Mouse (Mus musculus) lung, embryonic 15.5 days (tissue): ENCODE measurements around the gene Ednrb. TPM values are rescaled to one million over a fixed set of nuclear protein-coding genes. Genes with fewer than 3 reads are reported as not detected.

Experiments
- ATAC-seq: fragments of 200-750 bp; cut with Nextera tagmentation; 2 replicates; pipeline ENCODE4 v1.8.0; 2017; ENCODE audit warnings: moderate number of reproducible peaks, borderline replicate concordance; ENCODE audit not compliant: low FRiP score, low TSS enrichment; ENCODE audit errors: extremely low read depth
- H3K27ac ChIP-seq: fragments of 300-500 bp; sonication (generic); 2 replicates; pipeline ENCODE4 v1.5.1; 2015; ENCODE audit warnings: moderate library complexity, mild to moderate bottlenecking, inconsistent platforms
- H3K27me3 ChIP-seq: fragments of 300-500 bp; sonication (generic); 2 replicates; pipeline ENCODE4 v1.6.1; 2015; ENCODE audit warnings: inconsistent platforms
- H3K36me3 ChIP-seq: fragments of 300-500 bp; sonication (generic); 2 replicates; pipeline ENCODE4 v1.6.1; 2015; ENCODE audit warnings: inconsistent platforms
- H3K4me1 ChIP-seq: fragments of 300-500 bp; sonication (generic); 2 replicates; pipeline ENCODE4 v1.6.1; 2015; ENCODE audit warnings: inconsistent platforms
- H3K4me2 ChIP-seq: fragments of 300-500 bp; sonication (generic); 2 replicates; pipeline ENCODE4 v1.6.1; 2015; ENCODE audit warnings: inconsistent platforms, mild to moderate bottlenecking, moderate library complexity
- H3K4me3 ChIP-seq: fragments of 300-500 bp; sonication (generic); 2 replicates; pipeline ENCODE4 v1.5.1; 2015; ENCODE audit warnings: mild to moderate bottlenecking, inconsistent platforms
- H3K9ac ChIP-seq: fragments of 300-500 bp; sonication (generic); 2 replicates; pipeline ENCODE4 v1.6.1; 2015; ENCODE audit warnings: inconsistent platforms
- H3K9me3 ChIP-seq: fragments of 300-500 bp; sonication (generic); 2 replicates; pipeline ENCODE4 v1.6.1; 2016; ENCODE audit warnings: inconsistent platforms
- WGBS: fragments of 180-500 bp; shearing (Covaris S2); methylation state at CpG from one replicate; pipeline ENCODE4 v1.1.7; 2015; 5-methylcytosine and 5-hydroxymethylcytosine counted together
- polyA plus RNA-seq: library from polyadenylated mRNA; unstranded; fragments of >200 nt; fragmentation: Nextera tagmentation; extraction: Ambion mirVana; gene quantifications from 2 replicates; pipeline ENCODE4 v1.2.1, GENCODE M21; 2015

Gene Ednrb
- polyA plus RNA-seq, 1 experiment from 2014 or later, result 153 TPM

DNA sequence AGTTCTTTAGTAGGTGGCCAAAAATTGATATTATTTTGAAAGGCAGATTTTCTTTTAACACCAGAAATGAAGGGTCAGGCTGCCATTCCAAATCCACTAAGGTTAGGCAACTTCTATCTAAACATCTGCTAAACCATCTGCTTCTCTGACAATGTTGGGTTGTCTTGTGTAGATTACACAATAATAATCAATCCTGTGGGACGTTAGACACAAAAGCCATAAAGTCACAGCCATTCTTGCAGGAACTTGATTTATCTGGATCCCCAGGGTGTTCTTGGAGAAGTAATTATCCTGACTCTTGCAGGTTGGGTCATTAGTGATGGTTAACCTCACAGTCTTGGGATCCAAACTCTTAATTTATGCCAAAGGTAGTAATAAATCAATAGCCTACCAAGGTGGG, 21.6 kb downstream of the Ednrb start:
- Histone ChIP-seq H3K4me1 (no peaks in the 10 kb centered on the region), H3K9ac (no peak overlapping the region), H3K36me3 (0 out of 2 replicates have a peak, but pooled peaks cover 3% of the 10 kb centered on the region), H3K27me3 (no peaks in the 10 kb centered on the region), H3K9me3 (no peaks in the 10 kb centered on the region), H3K4me3 (no peak overlapping the region), H3K4me2 (no peak overlapping the region), H3K27ac (no peak overlapping the region)
- ATAC-seq, result no peak
- WGBS, result 54% methylated on average over 1 of the region's 1 CpGs

DNA sequence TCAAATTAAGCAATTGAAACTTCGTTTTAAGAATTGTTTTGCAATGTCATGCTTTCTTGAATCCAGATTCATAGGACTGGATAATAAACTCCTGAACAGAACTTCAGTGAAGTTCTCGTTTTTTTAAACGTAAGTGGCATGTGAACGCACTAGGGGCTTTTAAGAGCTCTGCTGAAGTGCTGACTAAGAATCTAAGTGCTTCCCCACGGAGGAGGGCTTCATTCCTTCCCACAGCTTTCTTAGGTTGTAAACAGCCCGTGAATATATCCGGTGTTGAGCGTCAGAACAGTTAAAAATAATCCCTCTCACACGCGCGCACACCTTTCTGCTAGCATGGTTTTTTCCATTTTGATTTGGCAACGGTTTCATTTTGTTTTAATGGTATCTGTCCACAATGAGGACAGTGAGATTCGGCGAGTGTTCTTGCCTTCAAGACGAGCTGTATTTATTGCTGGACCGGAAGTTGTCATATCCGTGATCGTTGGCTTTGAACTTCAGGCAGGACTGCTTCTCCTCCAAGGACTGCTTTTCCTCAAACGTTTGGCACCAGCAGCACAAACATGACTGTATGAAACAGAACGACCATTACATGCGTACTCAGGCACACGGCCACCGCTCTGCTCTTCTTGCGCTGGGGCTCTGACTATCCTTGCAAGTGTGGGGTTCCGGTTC, 27.4 kb downstream of the Ednrb start:
- H3K4me3 ChIP-seq, result peak overlapping the region; percentile 1; the same call in 1 of the 2 replicates

DNA sequence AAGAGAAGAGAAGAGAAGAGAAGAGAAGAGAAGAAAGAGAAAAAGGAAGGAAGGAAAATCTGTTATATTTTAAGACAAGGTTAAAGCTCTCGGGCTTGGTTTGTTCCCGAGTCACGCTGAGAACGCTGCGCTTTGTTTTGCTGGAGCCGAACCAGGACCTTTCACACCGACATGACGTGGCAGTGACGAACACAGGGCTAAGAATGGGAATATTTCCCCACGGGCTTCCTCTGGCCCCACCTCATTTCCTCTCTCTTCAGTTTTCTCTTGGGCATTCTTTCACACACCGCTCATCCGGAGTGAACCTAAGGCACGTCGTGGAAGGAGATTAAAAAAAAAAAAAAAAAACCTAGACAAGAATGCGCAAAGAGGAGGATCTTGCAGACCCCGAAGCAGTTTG, 28.7 kb downstream of the Ednrb start:
- Histone ChIP-seq H3K36me3 (no peaks in the 10 kb centered on the region), H3K4me3 (no peak overlapping the region), H3K9me3 (no peaks in the 10 kb centered on the region), H3K4me2 (peak overlapping the region; percentile 6; the same call in 1 of the 2 replicates), H3K4me1 (no peaks in the 10 kb centered on the region; the same call in none of the 2 replicates), H3K9ac (no peak overlapping the region), H3K27me3 (no peaks in the 10 kb centered on the region), H3K27ac (peak overlapping the region; percentile 30)
- ATAC-seq, result peak; percentile 46; the same call in 1 of the 2 replicates
- WGBS, result 30% methylated on average over 16 of the region's 16 CpGs

More for the DNA sequence above, 27.4 kb downstream of the Ednrb start:
- Histone ChIP-seq H3K9me3 (no peaks in the 10 kb centered on the region), H3K9ac (no peak overlapping the region), H3K27ac (peak overlapping the region; percentile 32), H3K27me3 (no peaks in the 10 kb centered on the region), H3K4me2 (peak overlapping the region; percentile 6), H3K4me1 (no peaks in the 10 kb centered on the region; the same call in none of the 2 replicates), H3K36me3 (0 out of 2 replicates have a peak, but pooled peaks cover 3% of the 10 kb centered on the region)
- no peak for ATAC-seq
- 56% methylated on average over 25 of the region's 25 CpGs for WGBS

DNA sequence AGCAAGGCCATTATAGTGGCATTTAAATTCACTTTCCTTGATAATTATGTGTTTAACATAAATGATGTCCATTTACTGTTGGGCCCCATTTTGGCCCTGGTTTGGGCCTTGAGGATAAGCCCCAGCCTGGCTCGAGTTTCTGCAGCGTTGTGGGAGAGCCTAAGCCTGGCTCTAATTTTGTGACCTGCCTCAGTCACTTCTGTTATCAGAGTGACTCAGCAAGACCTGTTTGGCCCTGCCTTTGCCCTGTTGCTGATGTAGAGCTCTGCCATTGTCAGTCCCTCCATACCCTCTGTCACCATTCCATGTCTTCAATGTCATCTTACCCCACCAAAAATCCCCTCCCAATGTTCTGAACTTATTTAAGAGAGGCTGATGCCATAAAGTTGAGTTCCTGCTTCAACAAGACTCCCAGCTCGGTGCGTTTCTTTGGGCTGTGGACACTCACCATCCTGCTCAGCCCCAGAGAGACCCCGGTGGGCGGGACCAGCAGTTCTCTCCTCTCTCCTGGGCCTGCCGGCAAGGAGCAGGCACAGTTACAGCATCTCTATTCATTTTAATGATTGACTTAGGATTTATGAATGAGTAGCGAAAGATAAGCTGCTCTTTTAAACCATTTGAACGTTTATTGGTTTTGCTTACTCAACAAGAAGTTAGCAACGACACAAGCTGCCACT, 30.0 kb downstream of the Ednrb start:
- no peak for ATAC-seq
- Histone ChIP-seq H3K36me3 (no peaks in the 10 kb centered on the region), H3K27me3 (no peaks in the 10 kb centered on the region), H3K9ac (no peak overlapping the region), H3K4me2 (no peak overlapping the region), H3K27ac (no peak overlapping the region), H3K4me3 (no peak overlapping the region), H3K9me3 (no peaks in the 10 kb centered on the region), H3K4me1 (no peaks in the 10 kb centered on the region; the same call in none of the 2 replicates)
- 66% methylated on average over 10 of the region's 10 CpGs for WGBS

DNA sequence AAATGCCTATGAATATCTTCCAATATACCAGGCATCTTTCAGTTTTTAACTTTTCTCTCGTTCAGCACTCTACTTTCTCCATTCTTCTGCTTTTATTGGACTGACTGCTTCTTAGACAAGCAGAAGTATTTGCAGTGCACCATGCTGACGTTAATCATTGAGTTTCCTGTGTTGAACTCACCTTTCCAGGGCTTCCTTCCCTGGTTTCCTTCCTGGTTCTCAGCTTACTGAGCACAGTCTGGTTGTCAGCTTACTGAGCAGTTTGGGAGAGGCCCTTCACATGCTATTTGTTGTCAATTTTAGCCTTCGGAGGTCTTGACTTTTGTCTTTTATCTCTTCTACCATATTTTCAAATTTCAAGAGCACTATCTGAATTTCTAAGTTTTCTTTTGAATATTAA, 31.0 kb downstream of the Ednrb start:
- H3K27ac ChIP-seq, result no peak overlapping the region
- no peaks in the 10 kb centered on the region for H3K9me3 ChIP-seq
- no peaks in the 10 kb centered on the region for H3K36me3 ChIP-seq
- H3K4me3 ChIP-seq, result no peak overlapping the region
- ATAC-seq, result no peak
- no peak overlapping the region for H3K4me2 ChIP-seq
- H3K9ac ChIP-seq, result no peak overlapping the region
- WGBS, result 47% methylated on average over 3 of the region's 3 CpGs
- no peaks in the 10 kb centered on the region for H3K27me3 ChIP-seq
- H3K4me1 ChIP-seq, result no peaks in the 10 kb centered on the region; the same call in none of the 2 replicates

DNA sequence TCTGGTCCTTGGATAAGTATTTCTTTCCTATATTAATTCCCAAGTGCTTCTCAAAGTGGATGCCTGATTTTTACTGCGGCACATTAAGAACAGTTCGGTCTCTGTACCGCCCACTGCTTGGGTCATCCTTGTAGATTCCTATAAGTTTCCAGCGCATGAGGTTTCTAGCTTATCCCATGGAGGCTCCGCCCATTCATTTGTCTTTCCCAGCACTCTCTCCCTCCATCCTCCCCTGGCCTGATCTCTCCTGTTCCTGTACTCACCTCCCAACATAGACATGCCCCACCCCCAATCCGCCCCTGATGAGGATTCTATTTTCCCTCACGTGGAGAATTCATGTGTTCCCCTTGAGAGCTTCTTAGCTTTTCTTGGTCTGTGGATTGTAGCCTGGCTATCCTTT, 32.9 kb downstream of the Ednrb start:
- H3K9ac ChIP-seq, result no peak overlapping the region
- no peaks in the 10 kb centered on the region for H3K36me3 ChIP-seq
- no peak overlapping the region for H3K4me2 ChIP-seq
- H3K27ac ChIP-seq, result no peak overlapping the region
- no peaks in the 10 kb centered on the region for H3K9me3 ChIP-seq
- no peak overlapping the region for H3K4me3 ChIP-seq
- 90% methylated on average over 7 of the region's 7 CpGs for WGBS
- ATAC-seq, result no peak
- H3K27me3 ChIP-seq, result no peaks in the 10 kb centered on the region
- no peaks in the 10 kb centered on the region; the same call in 1 of the 2 replicates for H3K4me1 ChIP-seq

DNA sequence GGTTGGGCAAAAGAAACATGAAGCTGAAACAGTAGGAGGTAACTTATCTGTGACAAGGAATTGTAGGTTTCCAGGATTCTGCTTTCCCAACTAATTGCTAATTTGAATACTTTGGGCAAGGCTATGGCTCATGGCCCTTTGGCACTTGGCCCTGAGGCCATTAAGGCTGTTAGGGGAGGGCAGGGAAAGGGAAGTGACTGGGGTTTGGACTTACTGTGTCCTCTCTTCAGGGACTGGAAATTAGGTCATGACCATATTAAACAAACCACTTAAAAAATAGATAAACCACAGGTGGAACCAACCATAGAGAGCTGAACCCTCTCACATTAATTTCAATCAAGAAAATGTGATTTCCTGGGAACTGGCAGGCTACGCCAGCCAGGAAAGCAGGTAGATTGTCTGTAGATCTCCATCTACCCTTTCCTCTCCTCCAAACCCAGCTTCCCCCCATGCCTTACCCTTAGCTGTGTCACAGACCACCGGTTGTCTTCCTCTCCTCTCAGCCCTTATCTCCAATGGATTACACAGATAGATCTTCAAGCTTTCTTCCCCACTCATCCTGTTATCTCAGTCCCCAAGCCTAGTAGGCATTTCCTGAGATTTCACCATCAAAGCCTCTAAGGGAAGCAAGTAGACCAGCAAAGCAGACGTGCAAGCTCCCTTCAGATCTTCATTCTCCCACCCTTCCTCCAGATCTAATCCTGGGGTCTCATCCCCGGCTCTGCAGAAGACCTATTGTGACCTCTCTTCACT, 40.1 kb downstream of the Ednrb start:
- H3K4me3 ChIP-seq, result no peak overlapping the region
- no peaks in the 10 kb centered on the region for H3K9me3 ChIP-seq
- H3K4me1 ChIP-seq, result no peaks in the 10 kb centered on the region
- H3K27me3 ChIP-seq, result no peaks in the 10 kb centered on the region
- H3K36me3 ChIP-seq, result no peaks in the 10 kb centered on the region
- ATAC-seq, result no peak
- WGBS, result 61% methylated on average over 4 of the region's 4 CpGs
- no peak overlapping the region for H3K4me2 ChIP-seq
- no peak overlapping the region for H3K27ac ChIP-seq
- no peak overlapping the region for H3K9ac ChIP-seq

DNA sequence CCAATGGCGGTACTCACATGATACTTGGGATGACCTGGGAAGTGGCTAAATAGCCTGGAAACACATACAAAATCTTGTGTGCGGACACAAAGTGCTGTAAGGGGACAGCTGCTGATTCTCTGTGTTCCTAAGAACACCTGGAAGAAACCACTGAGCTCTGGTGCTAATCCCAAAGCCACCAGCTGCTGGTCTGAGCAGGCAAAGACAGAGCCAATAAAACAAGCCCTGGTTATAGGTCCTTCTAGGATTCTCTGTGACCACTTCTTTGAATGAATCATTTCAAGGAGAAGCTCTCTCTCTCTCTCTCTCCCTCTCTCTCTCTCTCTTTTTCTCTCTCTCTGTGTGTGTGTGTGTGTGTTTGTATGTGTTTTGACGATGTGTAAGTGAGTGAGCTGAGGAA, 47.1 kb downstream of the Ednrb start:
- Histone ChIP-seq H3K27me3 (no peaks in the 10 kb centered on the region), H3K9ac (no peak overlapping the region), H3K4me3 (no peak overlapping the region), H3K36me3 (no peaks in the 10 kb centered on the region), H3K4me1 (no peaks in the 10 kb centered on the region), H3K9me3 (no peaks in the 10 kb centered on the region), H3K4me2 (no peak overlapping the region), H3K27ac (no peak overlapping the region)
- WGBS, result 63% methylated on average over 3 of the region's 3 CpGs
- no peak for ATAC-seq

DNA sequence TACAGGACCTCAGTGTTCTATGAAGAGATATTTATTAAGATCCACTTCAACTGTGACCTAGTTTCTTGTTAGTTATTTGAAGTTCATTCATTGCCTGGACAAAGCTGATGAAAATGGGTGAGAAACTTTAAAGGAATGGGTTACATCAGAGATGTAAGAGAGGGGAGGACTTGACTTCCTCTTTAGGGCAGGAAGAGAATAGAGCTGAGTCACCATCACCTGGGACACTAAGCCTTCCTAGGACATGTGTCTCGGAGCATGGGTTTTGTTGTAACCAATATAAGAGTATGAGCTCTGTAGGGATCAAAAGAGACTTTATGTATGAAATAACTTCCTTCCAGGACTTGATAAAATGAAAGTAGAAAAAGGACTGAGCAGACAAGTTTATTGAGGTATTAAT, 48.6 kb downstream of the Ednrb start:
- Histone ChIP-seq H3K9me3 (no peaks in the 10 kb centered on the region), H3K27me3 (no peaks in the 10 kb centered on the region), H3K4me2 (no peak overlapping the region), H3K4me3 (no peak overlapping the region), H3K9ac (no peak overlapping the region), H3K27ac (no peak overlapping the region), H3K4me1 (no peaks in the 10 kb centered on the region), H3K36me3 (no peaks in the 10 kb centered on the region)
- 78% methylated on average over 1 of the region's 1 CpGs for WGBS
- no peak for ATAC-seq

DNA sequence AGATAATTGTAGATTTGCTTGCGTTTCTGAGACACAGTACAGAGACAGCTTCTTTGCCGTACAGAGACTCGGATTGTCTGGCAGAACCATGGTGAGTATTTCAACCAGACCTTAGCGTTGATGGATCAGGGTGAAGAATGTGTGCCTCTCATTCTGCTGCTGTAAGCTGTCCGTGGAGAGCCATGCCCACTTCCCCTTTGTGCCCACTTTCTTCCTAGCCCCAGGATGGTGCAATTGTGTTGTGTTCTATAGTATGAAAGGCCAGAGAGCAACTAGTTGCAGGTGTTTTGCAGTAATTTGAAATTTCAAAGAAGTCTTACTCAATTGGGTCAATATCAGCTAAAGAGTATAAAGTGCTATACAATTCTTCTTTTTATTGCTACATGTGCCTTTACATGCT, 50.8 kb downstream of the Ednrb start:
- no peaks in the 10 kb centered on the region for H3K27me3 ChIP-seq
- no peak for ATAC-seq
- WGBS, result 81% methylated on average over 5 of the region's 5 CpGs
- no peaks in the 10 kb centered on the region for H3K36me3 ChIP-seq
- no peaks in the 10 kb centered on the region for H3K9me3 ChIP-seq
- H3K4me2 ChIP-seq, result no peak overlapping the region
- H3K4me3 ChIP-seq, result no peak overlapping the region
- no peaks in the 10 kb centered on the region for H3K4me1 ChIP-seq
- no peak overlapping the region for H3K27ac ChIP-seq
- no peak overlapping the region for H3K9ac ChIP-seq

DNA sequence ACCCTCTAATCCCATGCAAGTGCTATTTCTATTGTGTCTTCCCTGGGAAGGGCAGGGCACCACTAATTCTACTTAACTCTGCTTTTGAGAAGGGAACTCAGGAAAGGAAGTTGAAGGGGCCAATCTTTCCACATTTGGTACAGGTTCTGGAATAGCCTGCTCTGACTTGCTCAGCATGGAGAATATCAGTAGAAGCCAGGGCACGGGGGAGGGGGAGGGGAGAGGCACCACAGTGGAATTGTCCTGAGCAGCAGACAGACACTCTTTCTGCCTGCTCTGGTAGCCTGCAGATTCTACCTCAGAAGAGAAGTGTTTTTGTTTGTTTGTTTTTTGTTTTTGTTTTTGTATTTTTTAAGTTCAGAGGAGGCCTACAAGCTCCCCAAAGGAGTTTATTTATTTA, 51.5 kb downstream of the Ednrb start:
- 36% methylated on average over 1 of the region's 1 CpGs for WGBS
- no peaks in the 10 kb centered on the region for H3K36me3 ChIP-seq
- ATAC-seq, result no peak
- H3K27ac ChIP-seq, result no peak overlapping the region
- no peak overlapping the region for H3K9ac ChIP-seq
- H3K9me3 ChIP-seq, result no peaks in the 10 kb centered on the region
- H3K4me2 ChIP-seq, result no peak overlapping the region
- no peaks in the 10 kb centered on the region for H3K4me1 ChIP-seq
- H3K4me3 ChIP-seq, result no peak overlapping the region
- no peaks in the 10 kb centered on the region for H3K27me3 ChIP-seq

DNA sequence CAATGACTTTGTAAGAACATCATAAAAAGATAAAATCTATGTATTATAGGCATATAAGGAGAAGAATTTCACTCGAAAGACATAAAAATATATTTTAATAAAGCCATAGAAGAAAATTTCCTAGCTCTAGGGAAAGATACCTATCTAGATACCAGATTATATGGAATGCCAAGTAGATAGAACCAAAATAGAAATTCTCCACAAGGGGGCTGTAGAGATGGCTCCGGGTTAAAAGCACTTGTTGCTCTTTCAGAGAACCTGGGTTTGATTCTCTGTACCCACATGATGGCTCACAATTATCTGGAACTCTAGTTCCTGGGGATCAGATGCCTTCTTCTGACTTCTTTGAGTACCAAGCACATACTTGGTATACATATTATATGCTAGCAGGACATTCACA, 56.7 kb downstream of the Ednrb start:
- H3K27ac ChIP-seq, result no peak overlapping the region
- WGBS, result 82% methylated on average over 2 of the region's 2 CpGs
- H3K4me2 ChIP-seq, result no peak overlapping the region
- no peaks in the 10 kb centered on the region for H3K27me3 ChIP-seq
- H3K9me3 ChIP-seq, result no peaks in the 10 kb centered on the region
- no peaks in the 10 kb centered on the region for H3K4me1 ChIP-seq
- no peak for ATAC-seq
- no peak overlapping the region for H3K9ac ChIP-seq
- H3K36me3 ChIP-seq, result no peaks in the 10 kb centered on the region
- no peak overlapping the region for H3K4me3 ChIP-seq
